Mouse (Mus musculus): ENCODE measurements around the gene Mdm4.

Mdm4 gene

GRCm38 (mm10) chr1:132938975-132939374, 91.4 kb downstream of the Mdm4 start:
- no peak for DNase-seq (ENCODE audit: low read depth, low spot score)

GRCm38 (mm10) chr1:132937296-132938030, 92.9 kb downstream of the Mdm4 start:
- no peak for DNase-seq (ENCODE audit: low read depth, low spot score)

GRCm38 (mm10) chr1:132934856-132935255, 95.5 kb downstream of the Mdm4 start:
- no peak for DNase-seq (ENCODE audit: low read depth, low spot score)

- no peak for DNase-seq (ENCODE audit: low read depth, low spot score)
These were observed 97.9 kb downstream of the Mdm4 start for GRCm38 (mm10) chr1:132932421-132932820.

- no peak for DNase-seq (ENCODE audit: low read depth, low spot score)
These were observed 100.1 kb downstream of the Mdm4 start for GRCm38 (mm10) chr1:132930291-132930690.

GRCm38 (mm10) chr1:132928907-132929250, 101.5 kb downstream of the Mdm4 start:
- no peak for DNase-seq (ENCODE audit: low read depth, low spot score)

DNA sequence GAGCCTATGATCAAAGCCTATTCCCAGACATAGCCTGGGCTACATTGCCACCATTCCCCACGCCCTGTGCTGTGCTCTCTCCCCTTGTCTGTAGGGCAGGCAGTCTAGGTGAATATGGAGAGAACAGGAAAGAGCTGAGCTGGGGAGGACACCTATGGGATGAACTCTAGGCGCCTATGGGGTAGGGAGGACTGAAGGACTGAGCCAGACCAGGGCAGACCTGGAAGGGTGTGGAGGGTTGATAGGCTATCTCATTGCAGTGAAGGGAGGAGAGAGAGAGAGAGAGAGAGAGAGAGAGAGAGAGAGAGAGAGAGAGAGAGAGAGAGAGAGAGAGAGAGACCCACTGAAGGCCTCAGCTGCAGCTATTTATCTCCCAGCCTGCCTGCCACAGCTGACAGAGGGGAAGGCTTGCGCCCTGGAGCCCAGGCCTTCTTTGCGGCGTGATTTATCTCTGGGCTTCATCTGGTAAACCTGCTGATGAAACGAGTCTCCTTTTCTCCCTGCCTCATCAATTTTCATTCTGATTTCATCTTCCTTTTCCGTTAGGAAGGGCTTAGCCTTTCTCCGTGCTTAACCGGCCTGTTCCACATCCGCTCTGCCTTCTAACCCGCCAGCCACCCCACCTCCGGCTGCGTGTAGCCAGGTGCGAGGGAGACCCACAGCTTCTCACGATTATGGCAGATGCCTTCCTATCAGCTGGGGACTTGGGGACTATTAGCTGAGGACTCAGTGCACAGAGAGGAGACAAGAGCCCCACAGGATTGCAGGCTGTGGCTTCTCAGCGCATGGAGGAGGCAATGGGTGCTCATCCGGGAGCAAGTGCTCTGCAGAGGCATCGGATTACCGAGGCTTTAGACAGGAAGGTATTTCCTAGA, 102.1 kb downstream of the Mdm4 start:
- no peak for DNase-seq (ENCODE audit: low read depth, low spot score)

GRCm38 (mm10) chr1:132925270-132925669, 105.1 kb downstream of the Mdm4 start:
- no peak for DNase-seq (ENCODE audit: low read depth, low spot score)

DNA sequence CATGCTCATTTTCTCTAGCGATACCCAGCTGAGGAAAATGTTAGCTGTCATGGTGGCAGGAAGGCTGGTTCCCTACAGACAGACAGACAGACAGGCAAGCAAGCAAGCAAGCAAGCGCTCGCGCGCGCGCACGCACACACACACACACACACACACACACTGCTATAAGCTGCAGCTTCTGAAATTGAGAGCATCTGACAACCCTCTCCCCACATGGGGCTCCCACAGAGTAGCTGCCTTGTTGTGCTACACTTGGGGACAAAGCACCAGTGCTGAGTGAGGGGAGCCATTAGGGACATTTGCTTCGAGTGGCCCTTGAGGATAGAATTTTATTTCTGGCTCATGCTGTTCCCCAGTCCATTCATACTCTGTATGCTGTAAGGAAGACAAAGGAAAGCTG, 108.1 kb downstream of the Mdm4 start:
- no peak for DNase-seq (ENCODE audit: low read depth, low spot score)

DNA sequence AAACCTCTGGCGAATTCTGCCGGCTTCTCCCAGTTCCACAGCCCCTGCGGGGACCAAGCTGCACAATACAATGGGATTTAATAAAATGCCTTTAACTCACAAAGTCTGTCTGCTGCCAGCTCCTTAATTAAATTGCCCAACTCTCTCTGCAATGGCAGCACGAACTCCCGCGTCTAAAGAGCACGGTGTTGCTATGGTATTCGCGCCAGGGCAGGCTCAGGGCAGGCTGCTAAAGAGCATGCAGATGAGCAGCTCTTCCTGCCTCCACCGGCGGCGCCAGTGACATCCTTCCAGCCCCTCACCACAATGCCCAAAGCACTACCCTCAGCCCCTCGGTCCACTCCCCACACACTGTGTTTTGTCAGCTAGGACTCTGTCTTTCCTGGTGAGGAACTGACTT, 109.3 kb downstream of the Mdm4 start:
- DNase-seq (ENCODE audit: low read depth, low spot score) = peak; percentile 36

DNA sequence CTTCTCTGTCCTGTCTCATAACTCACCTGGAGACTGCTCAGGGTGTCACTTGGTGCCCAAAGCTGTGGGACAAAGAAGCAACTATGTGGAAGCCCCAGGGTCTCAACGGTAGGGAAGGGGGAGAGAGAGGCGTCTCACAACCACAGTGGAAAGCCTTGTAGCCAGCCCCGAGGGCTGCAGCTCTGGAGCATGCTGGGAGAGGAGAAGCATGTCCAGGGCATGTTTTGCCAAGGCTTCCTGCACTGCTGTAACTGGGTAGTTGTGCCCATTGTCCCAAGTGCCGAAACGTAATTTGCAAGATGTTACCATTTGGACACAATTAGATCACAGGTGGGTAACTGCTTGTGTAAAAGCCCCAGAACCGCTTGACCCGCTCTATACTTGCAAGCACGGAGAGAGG, 111.1 kb downstream of the Mdm4 start:
- no peak for DNase-seq (ENCODE audit: low read depth, low spot score)

- no peak for DNase-seq (ENCODE audit: low read depth, low spot score)
These were observed 112.2 kb downstream of the Mdm4 start for GRCm38 (mm10) chr1:132918117-132918680.

DNA sequence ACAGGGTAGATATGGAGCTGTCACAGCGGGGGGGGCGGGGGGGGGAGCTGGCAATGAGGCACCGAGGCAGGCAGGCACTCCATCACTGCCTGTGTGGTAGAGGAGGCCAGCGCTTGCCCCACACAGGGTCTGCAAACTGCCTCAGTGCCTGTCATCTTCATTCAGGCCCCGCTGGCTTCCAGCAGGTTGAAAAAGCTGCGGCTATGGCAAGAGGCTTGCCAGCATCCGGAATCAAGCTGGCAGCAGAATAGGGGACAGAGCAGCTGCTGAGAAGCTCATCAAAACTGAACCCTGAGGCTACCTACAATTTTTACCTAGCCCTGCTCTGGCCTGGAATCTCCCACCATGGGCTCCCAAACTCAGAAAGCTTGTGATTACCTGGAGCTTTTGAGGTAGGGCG, 112.8 kb downstream of the Mdm4 start:
- no peak for DNase-seq (ENCODE audit: low read depth, low spot score)

GRCm38 (mm10) chr1:132915849-132916493, 114.4 kb downstream of the Mdm4 start:
- no peak for DNase-seq (ENCODE audit: low read depth, low spot score)

DNA sequence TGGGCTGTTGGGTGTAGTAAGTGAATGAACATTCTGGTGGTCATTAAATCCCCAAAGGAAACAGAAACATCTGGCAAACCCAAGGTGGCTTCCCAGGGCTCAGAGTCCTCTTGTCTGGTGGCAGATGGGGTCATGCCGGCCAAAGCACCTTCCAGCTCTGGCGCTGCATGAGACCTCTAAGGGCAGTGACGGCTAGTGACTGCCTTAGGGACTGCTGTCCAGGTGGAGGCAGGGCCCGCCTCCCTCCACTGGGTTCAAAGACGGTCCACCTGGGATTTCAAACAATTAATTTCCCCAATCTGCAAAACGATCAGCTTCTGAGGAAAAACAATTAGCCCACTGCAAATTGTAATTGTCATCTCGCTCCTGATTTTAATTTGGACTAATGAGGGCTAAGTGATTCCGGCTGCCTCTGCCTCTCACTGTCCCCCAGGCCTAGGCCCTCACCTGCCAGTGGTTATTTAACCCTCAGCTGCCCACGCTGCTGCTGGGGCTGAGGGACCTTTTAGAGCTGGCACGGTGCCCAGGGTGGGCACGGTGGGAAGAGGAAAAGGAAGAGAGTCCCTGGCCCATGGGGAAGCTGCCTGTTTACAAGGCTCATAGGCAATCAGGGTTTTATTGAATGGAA, 119.8 kb downstream of the Mdm4 start:
- DNase-seq (ENCODE audit: low read depth, low spot score) = no peak

DNA sequence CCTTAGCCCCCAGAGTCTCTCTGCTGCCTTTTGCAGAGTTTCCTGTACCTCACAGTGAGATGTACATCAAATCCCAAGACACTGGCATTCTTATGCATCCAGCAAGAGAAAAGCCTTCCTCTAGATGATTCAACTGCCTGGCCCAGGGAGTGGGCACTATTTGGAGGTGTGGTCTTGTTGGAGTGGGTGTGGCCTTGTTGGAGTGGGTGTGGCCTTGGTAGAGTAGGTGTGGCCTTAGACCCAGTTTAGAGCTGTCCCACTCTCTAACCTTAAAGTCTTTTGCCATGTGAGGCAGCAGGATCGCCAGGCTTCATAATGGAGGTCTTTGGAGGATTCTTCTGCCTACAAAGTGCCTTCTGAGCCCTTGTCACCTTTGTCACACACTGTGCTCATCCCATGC, 120.4 kb downstream of the Mdm4 start:
- DNase-seq (ENCODE audit: low read depth, low spot score) = no peak

All from brain, embryonic 18.5 days (tissue).